Mouse (Mus musculus): ENCODE results near the gene Cirbp.
A peak's percentile ranks its signal among the peaks of the same experiment; 100 is the strongest.

The Cirbp gene

GRCm38 (mm10) chr10:80150226-80151210, 15.3 kb upstream of the Cirbp start:
- no peak for DNase-seq (ENCODE audit: low spot score)

- no peak for DNase-seq (ENCODE audit: low spot score)
These were observed 14.4 kb upstream of the Cirbp start for GRCm38 (mm10) chr10:80151211-80152034.

- DNase-seq (ENCODE audit: low spot score) = no peak
These were observed 13.5 kb upstream of the Cirbp start for GRCm38 (mm10) chr10:80152071-80152872.

- DNase-seq (ENCODE audit: low spot score) = no peak
These were observed 12.9 kb upstream of the Cirbp start for GRCm38 (mm10) chr10:80152873-80153260.

- no peak for DNase-seq (ENCODE audit: low spot score)
These were observed 12.1 kb upstream of the Cirbp start for GRCm38 (mm10) chr10:80153713-80154112.

- DNase-seq (ENCODE audit: low spot score) = no peak
These were observed 11.4 kb upstream of the Cirbp start for GRCm38 (mm10) chr10:80154384-80154783.

GRCm38 (mm10) chr10:80155277-80155676, 10.5 kb upstream of the Cirbp start:
- no peak for DNase-seq (ENCODE audit: low spot score)

- no peak for DNase-seq (ENCODE audit: low spot score)
These were observed 9.6 kb upstream of the Cirbp start for GRCm38 (mm10) chr10:80156002-80156751.

GRCm38 (mm10) chr10:80156752-80157053, 9.1 kb upstream of the Cirbp start:
- no peak for DNase-seq (ENCODE audit: low spot score)

GRCm38 (mm10) chr10:80157141-80157929, 8.4 kb upstream of the Cirbp start:
- no peak for DNase-seq (ENCODE audit: low spot score)

GRCm38 (mm10) chr10:80158307-80158986, 7.3 kb upstream of the Cirbp start:
- DNase-seq (ENCODE audit: low spot score) = no peak

- DNase-seq (ENCODE audit: low spot score) = no peak
These were observed 6.7 kb upstream of the Cirbp start for GRCm38 (mm10) chr10:80159021-80159560.

- peak; percentile 99 for DNase-seq (ENCODE audit: low spot score)
These were observed 6.0 kb upstream of the Cirbp start for GRCm38 (mm10) chr10:80159561-80160454.

- no peak for DNase-seq (ENCODE audit: low spot score)
These were observed 5.1 kb upstream of the Cirbp start for GRCm38 (mm10) chr10:80160455-80161371.

- no peak for DNase-seq (ENCODE audit: low spot score)
These were observed 4.1 kb upstream of the Cirbp start for GRCm38 (mm10) chr10:80161522-80162242.

- no peak for DNase-seq (ENCODE audit: low spot score)
These were observed 3.6 kb upstream of the Cirbp start for GRCm38 (mm10) chr10:80162243-80162608.

GRCm38 (mm10) chr10:80162716-80163299, 3.0 kb upstream of the Cirbp start:
- no peak for DNase-seq (ENCODE audit: low spot score)
